Mouse (Mus musculus) MEL (cell line): ENCODE data around the gene Lypd6b. TPM values are rescaled to one million over a fixed set of nuclear protein-coding genes. Genes with fewer than 3 reads are reported as not detected.

ENCODE experiments used
- DNase-seq: peaks from one replicate; pipeline ENCODE4 v3.0.0; 2011; ENCODE audit warnings: low read depth, low spot score
- H3K27ac ChIP-seq: 2 replicates; pipeline ENCODE4 v1.5.1; 2012; ENCODE audit warnings: low read depth, mild to moderate bottlenecking, control low read depth, low read length, moderate library complexity; ENCODE audit not compliant: control insufficient read depth
- H3K27me3 ChIP-seq, 2 experiments: fragments of 150-350 bp in 1 of 2; sonication (generic) in 1 of 2; 2 replicates each; pipeline ENCODE4 v1.6.1; 2012; ENCODE audit warnings: low read length in 2 of 2, mild to moderate bottlenecking in 2 of 2, improper control_type of control experiment in 1 of 2, moderate library complexity in 1 of 2; ENCODE audit not compliant: insufficient read depth in 2 of 2, control insufficient read depth in 1 of 2
- H3K36me3 ChIP-seq, 2 experiments: 2 replicates each; pipeline ENCODE4 v1.6.1; 2012 to 2014; ENCODE audit warnings: low read length in 2 of 2, improper control_type of control experiment in 1 of 2, inconsistent platforms in 1 of 2, mild to moderate bottlenecking in 1 of 2; ENCODE audit not compliant: insufficient read depth in 2 of 2, control insufficient read depth in 1 of 2
- H3K4me1 ChIP-seq, 2 experiments: fragments of 150-350 bp in 1 of 2; sonication (generic) in 1 of 2; 2 replicates each; pipeline ENCODE4 v1.6.1; 2012; ENCODE audit warnings: low read length in 2 of 2, improper control_type of control experiment in 1 of 2, mild to moderate bottlenecking in 1 of 2; ENCODE audit not compliant: insufficient read depth in 2 of 2, control insufficient read depth in 1 of 2
- H3K4me3 ChIP-seq, 2 experiments: fragments of 150-350 bp in 1 of 2; sonication (generic) in 1 of 2; 2 replicates each; pipeline ENCODE4 v1.5.1; 2012; ENCODE audit warnings: low read depth in 2 of 2, low read length in 2 of 2, mild to moderate bottlenecking in 2 of 2, moderate library complexity in 2 of 2, control low read depth in 1 of 2, improper control_type of control experiment in 1 of 2; ENCODE audit not compliant: control insufficient read depth in 1 of 2, insufficient read depth in 1 of 2
- H3K79me2 ChIP-seq: 2 replicates; pipeline ENCODE4 v1.6.1; 2012; ENCODE audit warnings: mild to moderate bottlenecking, low read length, moderate library complexity; ENCODE audit not compliant: control insufficient read depth, poor library complexity, insufficient read depth
- H3K9ac ChIP-seq: 2 replicates; pipeline ENCODE4 v1.6.1; 2012; ENCODE audit warnings: low read depth, mild to moderate bottlenecking, control low read depth, low read length, moderate library complexity; ENCODE audit not compliant: control insufficient read depth, poor library complexity, severe bottlenecking
- H3K9me3 ChIP-seq: fragments of 150-350 bp; sonication (generic); replicated peaks from 2 replicates; pipeline ENCODE4 v1.6.1; 2012; ENCODE audit warnings: mild to moderate bottlenecking, low read length, improper control_type of control experiment, moderate library complexity; ENCODE audit not compliant: insufficient read depth
- BHLHE40 ChIP-seq: IDR thresholded peaks from 2 replicates; pipeline ENCODE4 v1.6.1; 2012; ENCODE audit warnings: low read depth, mild to moderate bottlenecking, inconsistent platforms, low read length, improper control_type of control experiment, borderline replicate concordance
- CHD1 ChIP-seq: IDR thresholded peaks from 2 replicates; pipeline ENCODE4 v1.6.1; 2012; ENCODE audit warnings: low read depth, mild to moderate bottlenecking, inconsistent platforms, low read length, improper control_type of control experiment
- CTCF ChIP-seq, 3 experiments: IDR thresholded peaks in 2 of 3; conservative IDR thresholded peaks in 1 of 3; 2 replicates each; pipeline ENCODE4 v1.5.1; 2011 to 2012; ENCODE audit warnings: low read length in 3 of 3, low read depth in 2 of 3, mild to moderate bottlenecking in 2 of 3, improper control_type of control experiment in 1 of 3, inconsistent platforms in 1 of 3, mixed read lengths in 1 of 3, moderate library complexity in 1 of 3; ENCODE audit not compliant: control insufficient read depth in 1 of 3, insufficient read depth in 1 of 3, poor library complexity in 1 of 3, severe bottlenecking in 1 of 3
- E2F4 ChIP-seq: IDR thresholded peaks from 2 replicates; pipeline ENCODE4 v1.6.1; 2011; ENCODE audit warnings: low read depth, low read length, improper control_type of control experiment, borderline replicate concordance
- EP300 ChIP-seq, 2 experiments: IDR thresholded peaks; 2 replicates each; pipeline ENCODE4 v1.6.1; 2011; ENCODE audit warnings: improper control_type of control experiment in 2 of 2, low read length in 2 of 2, low read depth in 1 of 2, mild to moderate bottlenecking in 1 of 2
- ETS1 ChIP-seq: IDR thresholded peaks from 2 replicates; pipeline ENCODE4 v1.6.1; 2012; ENCODE audit warnings: low read depth, mild to moderate bottlenecking, inconsistent platforms, low read length, improper control_type of control experiment, moderate library complexity
- GABPA ChIP-seq: IDR thresholded peaks from 2 replicates; pipeline ENCODE4 v1.6.1; 2012; ENCODE audit warnings: low read depth, mild to moderate bottlenecking, inconsistent platforms, low read length, improper control_type of control experiment, moderate library complexity
- GATA1 ChIP-seq: IDR thresholded peaks from 2 replicates; pipeline ENCODE4 v1.6.1; 2011; ENCODE audit warnings: low read depth, low read length, improper control_type of control experiment
- JUND ChIP-seq: IDR thresholded peaks from 2 replicates; pipeline ENCODE4 v1.6.1; 2011; ENCODE audit warnings: low read depth, mild to moderate bottlenecking, improper control_type of control experiment, low read length
- MAX ChIP-seq: IDR thresholded peaks from 2 replicates; pipeline ENCODE4 v1.6.1; 2011; ENCODE audit warnings: low read length, improper control_type of control experiment
- MEF2A ChIP-seq: IDR thresholded peaks from 2 replicates; pipeline ENCODE4 v1.6.1; 2014; ENCODE audit warnings: low read depth, mild to moderate bottlenecking, inconsistent platforms, low read length, improper control_type of control experiment; ENCODE audit not compliant: poor library complexity, insufficient replicate concordance, severe bottlenecking; ENCODE audit errors: extremely low read depth
- MXI1 ChIP-seq: IDR thresholded peaks from 2 replicates; pipeline ENCODE4 v1.6.1; 2011; ENCODE audit warnings: mild to moderate bottlenecking, low read depth, low read length, improper control_type of control experiment
- MYB ChIP-seq: IDR thresholded peaks from 2 replicates; pipeline ENCODE4 v1.6.1; 2011; ENCODE audit warnings: mild to moderate bottlenecking, low read depth, low read length, improper control_type of control experiment
- MYC ChIP-seq: IDR thresholded peaks from 2 replicates; pipeline ENCODE4 v1.6.1; 2011; ENCODE audit warnings: low read depth, mild to moderate bottlenecking, low read length, improper control_type of control experiment, moderate library complexity
- NELFE ChIP-seq: IDR thresholded peaks from 2 replicates; pipeline ENCODE4 v1.6.1; 2011; ENCODE audit warnings: low read depth, low read length, improper control_type of control experiment
- NRF1 ChIP-seq: IDR thresholded peaks from 2 replicates; pipeline ENCODE4 v1.6.1; 2014; ENCODE audit warnings: low read depth, mild to moderate bottlenecking, inconsistent platforms, low read length, improper control_type of control experiment, moderate library complexity; ENCODE audit not compliant: poor library complexity, insufficient read depth, severe bottlenecking
- POLR2AphosphoS5 ChIP-seq: IDR thresholded peaks from 2 replicates; pipeline ENCODE4 v1.6.1; 2012; ENCODE audit warnings: low read depth, borderline replicate concordance, mild to moderate bottlenecking, inconsistent platforms, low read length, moderate library complexity, mixed read lengths
- RCOR1 ChIP-seq: IDR thresholded peaks from 2 replicates; pipeline ENCODE4 v1.6.1; 2012; ENCODE audit warnings: low read depth, mild to moderate bottlenecking, inconsistent platforms, low read length, improper control_type of control experiment
- SIN3A ChIP-seq: IDR thresholded peaks from 2 replicates; pipeline ENCODE4 v1.6.1; 2012; ENCODE audit warnings: low read length, improper control_type of control experiment, inconsistent platforms
- TBP ChIP-seq: IDR thresholded peaks from 2 replicates; pipeline ENCODE4 v1.8.0; 2011; ENCODE audit warnings: low read depth, low read length, improper control_type of control experiment
- USF1 ChIP-seq: IDR thresholded peaks from 2 replicates; pipeline ENCODE4 v1.6.1; 2014; ENCODE audit warnings: low read depth, mild to moderate bottlenecking, inconsistent platforms, low read length, improper control_type of control experiment, moderate library complexity
- ZC3H11A ChIP-seq: IDR thresholded peaks from 2 replicates; pipeline ENCODE4 v1.6.1; 2012; ENCODE audit warnings: low read depth, mild to moderate bottlenecking, inconsistent platforms, low read length, improper control_type of control experiment
- ZKSCAN1 ChIP-seq: IDR thresholded peaks from 2 replicates; pipeline ENCODE4 v1.6.1; 2012; ENCODE audit warnings: low read depth, mild to moderate bottlenecking, inconsistent platforms, low read length, improper control_type of control experiment, moderate library complexity
- ZNF384 ChIP-seq: IDR thresholded peaks from 2 replicates; pipeline ENCODE4 v1.6.1; 2012; ENCODE audit warnings: low read depth, mild to moderate bottlenecking, inconsistent platforms, low read length, improper control_type of control experiment
- polyA plus RNA-seq, 2 experiments: library from polyadenylated mRNA; stranded (reverse) in 1 of 2; unstranded in 1 of 2; fragments of >175 nt in 1 of 2; fragments of >200 nt in 1 of 2; gene quantifications; 2 replicates each; pipeline versions ENCODE4 v1.2.1 to v1.2.4; 2012; ENCODE audit warnings: low replicate concordance in 2 of 2, low read depth in 1 of 2; ENCODE audit not compliant: insufficient read length in 2 of 2, insufficient read depth in 1 of 2, missing spikeins in 1 of 2
- total RNA-seq: library from RNA; depleted of rRNA; stranded (reverse); fragments of 300-350 nt; gene quantifications from 2 replicates; pipeline ENCODE4 v1.2.3, GENCODE M21; 2012

Gene Lypd6b
- total and polyA plus RNA-seq, 3 experiments = not detected

DNA sequence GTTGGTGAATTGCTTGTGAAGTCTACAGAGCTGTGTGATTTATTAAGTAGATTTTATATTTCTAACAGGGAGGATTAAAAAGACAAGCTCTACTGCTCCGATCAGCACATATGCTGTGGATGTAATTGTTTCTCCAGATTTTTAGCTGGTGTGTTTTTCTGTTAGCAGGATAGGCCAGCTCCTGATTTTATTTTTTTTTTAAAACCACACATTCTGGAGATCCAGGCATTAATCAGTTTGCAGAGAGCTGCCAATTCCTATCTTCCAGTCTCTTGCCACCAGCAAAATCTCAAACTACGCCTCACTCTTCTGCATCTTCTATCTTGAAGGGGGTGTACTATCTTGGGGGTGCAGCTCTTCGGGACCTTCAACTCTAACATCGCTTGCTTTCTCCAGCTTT lies 130.6 kb downstream of the Lypd6b start (continued):
- TF ChIP-seq POLR2AphosphoS5 (no peak), E2F4 (no peak), MXI1 (no peak)
- TF ChIP-seq, all 39 proteins: peak for 0

DNA sequence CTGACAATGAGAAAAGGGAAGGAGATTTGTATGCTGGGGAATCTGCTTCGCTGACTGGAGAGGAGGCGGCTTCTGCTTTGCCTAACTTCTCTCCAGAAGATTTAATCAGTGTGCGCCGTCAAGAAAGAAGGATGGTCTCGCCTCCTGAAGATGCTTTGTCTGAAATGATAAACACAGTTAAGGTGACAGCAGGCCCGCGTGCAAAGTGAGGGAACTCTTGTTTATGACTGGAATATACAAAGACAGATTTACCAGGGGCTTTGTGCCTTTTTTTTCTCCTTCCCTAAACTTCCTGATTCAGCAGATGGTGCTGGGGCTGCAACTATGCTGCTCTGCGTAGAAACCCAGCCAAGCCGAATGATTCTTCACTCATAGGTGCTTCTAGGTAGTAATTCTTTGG lies 131.2 kb downstream of the Lypd6b start:
- H3K27ac ChIP-seq = no peak overlapping the region
- no peak for TF ChIP-seq GATA1
- no peak for TF ChIP-seq NRF1
- no peak for TF ChIP-seq CHD1
- no peak for TF ChIP-seq MYB
- no peak for TF ChIP-seq ZKSCAN1
- TF ChIP-seq GABPA = no peak
- no peak for TF ChIP-seq JUND
- TF ChIP-seq ZC3H11A = no peak
- H3K27me3 ChIP-seq = no peaks in the 10 kb centered on the region
- H3K79me2 ChIP-seq = no peaks in the 10 kb centered on the region
- no peak overlapping the region for H3K9ac ChIP-seq
- H3K36me3 ChIP-seq = no peaks in the 10 kb centered on the region
- H3K4me3 ChIP-seq = no peak overlapping the region
- DNase-seq = no peak
- no peaks in the 10 kb centered on the region for H3K4me1 ChIP-seq
- H3K9me3 ChIP-seq = no peaks in the 10 kb centered on the region

GRCm38 (mm10) chr2:49921948-49922347 lies 134.5 kb downstream of the Lypd6b start:
- Histone ChIP-seq H3K4me3 (no peak overlapping the region), H3K79me2 (no peaks in the 10 kb centered on the region), H3K9me3 (no peaks in the 10 kb centered on the region), H3K36me3 (no peaks in the 10 kb centered on the region), H3K27me3 (no peaks in the 10 kb centered on the region), H3K4me1 (no peaks in the 10 kb centered on the region), H3K9ac (no peak overlapping the region), H3K27ac (no peak overlapping the region)
- no peak for TF ChIP-seq POLR2AphosphoS5
- peak; percentile 4 for DNase-seq

GRCm38 (mm10) chr2:49922810-49923209 lies 135.3 kb downstream of the Lypd6b start:
- no peak for DNase-seq
- no peaks in the 10 kb centered on the region for H3K36me3 ChIP-seq
- no peak overlapping the region for H3K4me3 ChIP-seq
- no peaks in the 10 kb centered on the region for H3K4me1 ChIP-seq
- no peak overlapping the region for H3K9ac ChIP-seq
- H3K27me3 ChIP-seq = no peaks in the 10 kb centered on the region
- no peaks in the 10 kb centered on the region for H3K9me3 ChIP-seq
- H3K79me2 ChIP-seq = no peaks in the 10 kb centered on the region
- H3K27ac ChIP-seq = no peak overlapping the region
- TF ChIP-seq EP300 (IDR thresholded peaks at IDR 0.05; ENCODE audit: low read depth in 1 of 2, low read length in 2 of 2) = no peak
- no peak for TF ChIP-seq MAX
- TF ChIP-seq ETS1 = no peak
- TF ChIP-seq TBP = no peak
- TF ChIP-seq ZNF384 = no peak
- TF ChIP-seq SIN3A = no peak
- no peak for TF ChIP-seq USF1
- TF ChIP-seq CTCF (IDR thresholded peaks at IDR 0.05 in 2 of 3, conservative IDR thresholded peaks at IDR 0.05 in 1 of 3; ENCODE audit: control insufficient read depth in 1 of 3, insufficient read depth in 1 of 3, low read depth in 2 of 3, low read length in 3 of 3, poor library complexity in 1 of 3, severe bottlenecking in 1 of 3) = no peak
- TF ChIP-seq NELFE = no peak
- TF ChIP-seq GABPA = no peak
- no peak for TF ChIP-seq JUND
- no peak for TF ChIP-seq MEF2A
- TF ChIP-seq RCOR1 = no peak
- no peak for TF ChIP-seq GATA1
- TF ChIP-seq MYC = no peak
- TF ChIP-seq BHLHE40 = no peak
- TF ChIP-seq NRF1 = no peak
